ENCODE assay signal across 13 mouse cellular contexts in genomic region chr1:58993723-58994122, GRCm38 (mm10). TPM values are rescaled to one million over a fixed set of nuclear protein-coding genes. Genes with fewer than 3 reads are reported as not detected.
A peak's percentile ranks its signal among the peaks of the same experiment; 100 is the strongest.
DNase-seq lines count a peak whose midpoint lies in the region; ATAC-seq and TF ChIP-seq lines count a peak whose summit lies in the region.
"Had no signal": no experiment of that assay in that cellular context is flagged by ENCODE, and none has a peak within 500 bp of the region (broad histone marks: within the 10 kb centered on the region; RNA-seq: fewer than 3 reads in every experiment).

No protein-coding gene starts in this region.

- H3K36me3 ChIP-seq in forebrain, embryonic 14.5 days (ENCODE audit: control insufficient read depth, insufficient read depth, low read length), result peaks cover 31% of the 10 kb centered on the region
- peaks cover 16% of the 10 kb centered on the region for H3K36me3 ChIP-seq in forebrain, embryonic 12.5 days (replicated peaks)
- peaks cover 50% of the 10 kb centered on the region for H3K36me3 ChIP-seq in liver, postnatal 0 days (replicated peaks; ENCODE audit: insufficient read depth, low read length)
- peaks cover 2 to 7% of the 10 kb centered on the region in 2 experiments; a peak in 3 of 4 replicates for H3K36me3 ChIP-seq in MEL (ENCODE audit: control insufficient read depth in 1 of 2, insufficient read depth in 2 of 2, low read length in 2 of 2)

- H3K9me3 ChIP-seq in forebrain, embryonic 14.5 days (replicated peaks; ENCODE audit: control insufficient read depth, low read length), result no peaks in the 10 kb centered on the region
- H3K9me3 ChIP-seq in forebrain, embryonic 12.5 days, result no peaks in the 10 kb centered on the region
- no peaks in the 10 kb centered on the region for H3K9me3 ChIP-seq in liver, postnatal 0 days (ENCODE audit: low read length)
- H3K9me3 ChIP-seq in MEL (replicated peaks; ENCODE audit: insufficient read depth, low read length), result no peaks in the 10 kb centered on the region
- H3K9me3 ChIP-seq: embryonic facial prominence, embryonic 15.5 days; liver, embryonic 15.5 days had no signal

- H3K4me3 ChIP-seq in forebrain, embryonic 14.5 days (ENCODE audit: low read depth, low read length), result no peak overlapping the region
- H3K4me3 ChIP-seq in forebrain, embryonic 12.5 days (replicated peaks), result no peak overlapping the region
- H3K4me3 ChIP-seq in liver, postnatal 0 days (ENCODE audit: low read depth, low read length), result no peak overlapping the region
- H3K4me3 ChIP-seq in MEL (ENCODE audit: control insufficient read depth in 1 of 2, insufficient read depth in 1 of 2, low read depth in 2 of 2, low read length in 2 of 2), result no peak overlapping the region
- H3K4me3 ChIP-seq: embryonic facial prominence, embryonic 15.5 days; liver, embryonic 15.5 days had no signal

- ATAC-seq in forebrain, embryonic 14.5 days, result no peak
- ATAC-seq in forebrain, embryonic 12.5 days (ENCODE audit: low FRiP score), result no peak
- no peak for ATAC-seq in liver, postnatal 0 days
- ATAC-seq in megakaryocyte progenitor cell, adult 5-6 weeks (replicated peaks; ENCODE audit: poor library complexity), result peak; percentile 46; the same call in 1 of the 2 replicates
- ATAC-seq: activated CD4-positive, CD25-positive, alpha-beta regulatory T cell, adult 4 months had no signal

- no peak overlapping the region for H3K4me2 ChIP-seq in forebrain, embryonic 14.5 days (ENCODE audit: low read length)
- no peak overlapping the region for H3K4me2 ChIP-seq in forebrain, embryonic 12.5 days
- H3K4me2 ChIP-seq in liver, postnatal 0 days (ENCODE audit: low read depth, low read length), result no peak overlapping the region
- H3K4me2 ChIP-seq: embryonic facial prominence, embryonic 15.5 days; liver, embryonic 15.5 days had no signal

- H3K4me1 ChIP-seq in forebrain, embryonic 14.5 days (ENCODE audit: control insufficient read depth, insufficient read depth, low read length), result no peaks in the 10 kb centered on the region
- no peaks in the 10 kb centered on the region for H3K4me1 ChIP-seq in forebrain, embryonic 12.5 days
- H3K4me1 ChIP-seq in liver, postnatal 0 days (ENCODE audit: insufficient read depth), result no peaks in the 10 kb centered on the region
- H3K4me1 ChIP-seq in MEL (ENCODE audit: control insufficient read depth in 1 of 2, insufficient read depth in 2 of 2, low read length in 2 of 2), result no peaks in the 10 kb centered on the region; a peak in 1 of 4 replicates
- H3K4me1 ChIP-seq: embryonic facial prominence, embryonic 15.5 days had no signal

- TF ChIP-seq CTCF in liver, postnatal 0 days (IDR thresholded peaks at IDR 0.05; ENCODE audit: low read depth), result peak; percentile 52
- TF ChIP-seq CTCF in MEL (IDR thresholded peaks at IDR 0.05 in 2 of 3, conservative IDR thresholded peaks at IDR 0.05 in 1 of 3; ENCODE audit: control insufficient read depth in 1 of 3, insufficient read depth in 1 of 3, low read depth in 2 of 3, low read length in 3 of 3, poor library complexity in 1 of 3, severe bottlenecking in 1 of 3), result peak; percentile 7 to 38 (median 9); a peak in 3 of 6 replicates

- no peaks in the 10 kb centered on the region for H3K27me3 ChIP-seq in forebrain, embryonic 14.5 days (replicated peaks; ENCODE audit: control insufficient read depth, insufficient read depth, low read length)
- H3K27me3 ChIP-seq in forebrain, embryonic 12.5 days, result no peaks in the 10 kb centered on the region
- H3K27me3 ChIP-seq in liver, postnatal 0 days (ENCODE audit: insufficient read depth, low read length), result no peaks in the 10 kb centered on the region
- H3K27me3 ChIP-seq in MEL (ENCODE audit: control insufficient read depth in 1 of 2, insufficient read depth in 2 of 2, low read length in 2 of 2), result no peaks in the 10 kb centered on the region
- H3K27me3 ChIP-seq: embryonic facial prominence, embryonic 15.5 days; liver, embryonic 15.5 days had no signal

- H3K27ac ChIP-seq in forebrain, embryonic 14.5 days (ENCODE audit: low read depth, low read length), result no peak overlapping the region
- H3K27ac ChIP-seq in forebrain, embryonic 12.5 days, result no peak overlapping the region
- H3K27ac ChIP-seq in liver, postnatal 0 days (ENCODE audit: low read depth), result no peak overlapping the region
- H3K27ac ChIP-seq in MEL (ENCODE audit: control insufficient read depth, low read depth, low read length), result no peak overlapping the region
- H3K27ac ChIP-seq: embryonic facial prominence, embryonic 15.5 days; liver, embryonic 15.5 days had no signal

- H3K9ac ChIP-seq in forebrain, embryonic 14.5 days (ENCODE audit: low read length), result no peak overlapping the region
- no peak overlapping the region for H3K9ac ChIP-seq in forebrain, embryonic 12.5 days
- H3K9ac ChIP-seq in liver, postnatal 0 days (replicated peaks), result no peak overlapping the region
- no peak overlapping the region for H3K9ac ChIP-seq in MEL (ENCODE audit: control insufficient read depth, low read depth, low read length, poor library complexity, severe bottlenecking)
- H3K9ac ChIP-seq: embryonic facial prominence, embryonic 15.5 days; liver, embryonic 15.5 days had no signal

- no peak for TF ChIP-seq POLR2A in MEL (IDR thresholded peaks at IDR 0.05; ENCODE audit: control insufficient read depth in 1 of 2, insufficient read depth in 1 of 2, low read depth in 1 of 2, low read length in 2 of 2, poor library complexity in 1 of 2)

- no peaks in the 10 kb centered on the region for H3K79me2 ChIP-seq in MEL (ENCODE audit: control insufficient read depth, insufficient read depth, low read length, poor library complexity)

- peak; percentile 43 for DNase-seq in forebrain, embryonic 14.5 days (ENCODE audit: low spot score)
- no peak for DNase-seq in liver, postnatal 0 days
- no peak for DNase-seq in liver
- DNase-seq in MEL (ENCODE audit: low read depth, low spot score), result peak; percentile 28
- no peak for DNase-seq in heart, adult 18-20 months
- no peak for DNase-seq in ovary, adult 18-20 months (ENCODE audit: low spot score)
- DNase-seq: heart, adult 11 months; kidney, postnatal 10 days had no signal

- peak; percentile 69 for TF ChIP-seq RAD21 in MEL (IDR thresholded peaks at IDR 0.05; ENCODE audit: low read depth, low read length)

- no peak for TF ChIP-seq EP300 in liver, postnatal 0 days (IDR thresholded peaks at IDR 0.05; ENCODE audit: low read depth)
- no peak for TF ChIP-seq EP300 in MEL (IDR thresholded peaks at IDR 0.05; ENCODE audit: low read depth in 1 of 2, low read length in 2 of 2)

- WGBS in forebrain, embryonic 14.5 days, result 13% methylated on average over 1 of the region's 1 CpGs
- WGBS in forebrain, embryonic 12.5 days, result 16% methylated on average over 1 of the region's 1 CpGs
- WGBS in liver, postnatal 0 days (ENCODE audit: insufficient replicate concordance), result 62% methylated on average over 1 of the region's 1 CpGs

TF ChIP-seq in MEL, 35 proteins besides CTCF, POLR2A, EP300 and RAD21:
- TF ChIP-seq SMC3 (IDR thresholded peaks at IDR 0.05; ENCODE audit: low read depth, low read length), result peak; percentile 64
- peak; percentile 57; the same call in 1 of the 2 replicates for TF ChIP-seq ZC3H11A (IDR thresholded peaks at IDR 0.05; ENCODE audit: low read depth, low read length)
- TF ChIP-seq ZMIZ1 (IDR thresholded peaks at IDR 0.05; ENCODE audit: low read depth, low read length), result no peak

RNA-seq across cellular contexts. Expression of gene Stradb, which starts 20.4 kb away (rescaled TPM):
- polyA plus RNA-seq in forebrain, embryonic 14.5 days (2014; fragmentation: Nextera tagmentation; extraction: Ambion mirVana), result 96.7 and 107 TPM in 2 replicates
- polyA plus RNA-seq in forebrain, embryonic 12.5 days (2016; fragmentation: Nextera tagmentation; extraction: Ambion mirVana), result 40.2 and 41.1 TPM in 2 replicates
- 29.1 and 30.5 TPM in 2 replicates for polyA plus RNA-seq in liver, postnatal 0 days (2015; fragmentation: Nextera tagmentation; extraction: Ambion mirVana)
- 3.8 and 4.2 TPM in 2 replicates for total RNA-seq in MEL (2012; rRNA removed)
- 10 to 100 TPM in 1 of 2 experiments, not detected in 1; 11.1 TPM for polyA plus RNA-seq in MEL (2012; ENCODE audit: insufficient read depth in 1 of 2, insufficient read length in 2 of 2, low read depth in 1 of 2, low replicate concordance in 2 of 2, missing spikeins in 1 of 2)
- 21.9 and 24.9 TPM in 2 replicates for total RNA-seq in megakaryocyte progenitor cell, adult 5-6 weeks (2015)
- 9.5 and 9.9 TPM in 2 replicates for total RNA-seq in megakaryocyte progenitor cell, adult 5-6 weeks (2017)
- 10 to 100 TPM; 63.9 to 85.2 TPM for total RNA-seq in heart, adult 18-20 months (2021)

RNA-seq across cellular contexts. Expression of gene Trak2, which starts 20.5 kb away (rescaled TPM):
- 17.9 and 20.9 TPM in 2 replicates for polyA plus RNA-seq in forebrain, embryonic 14.5 days (2014; fragmentation: Nextera tagmentation; extraction: Ambion mirVana)
- 17.7 and 18.3 TPM in 2 replicates for polyA plus RNA-seq in forebrain, embryonic 12.5 days (2016; fragmentation: Nextera tagmentation; extraction: Ambion mirVana)
- polyA plus RNA-seq in liver, postnatal 0 days (2015; fragmentation: Nextera tagmentation; extraction: Ambion mirVana), result 17.7 and 22.8 TPM in 2 replicates
- total RNA-seq in MEL (2012; rRNA removed), result 10.2 and 11.4 TPM in 2 replicates
- 100 to 1,000 TPM in 1 of 2 experiments, 10 to 100 TPM in 1; 15.5 to 107 TPM for polyA plus RNA-seq in MEL (2012; ENCODE audit: insufficient read depth in 1 of 2, insufficient read length in 2 of 2, low read depth in 1 of 2, low replicate concordance in 2 of 2, missing spikeins in 1 of 2)
- total RNA-seq in megakaryocyte progenitor cell, adult 5-6 weeks (2015), result 27.4 and 32.9 TPM in 2 replicates
- 21.4 and 23.4 TPM in 2 replicates for total RNA-seq in megakaryocyte progenitor cell, adult 5-6 weeks (2017)
- 100 to 1,000 TPM; 187 to 225 TPM for total RNA-seq in heart, adult 18-20 months (2021)

Comparison
In these comparisons a context has a peak if more than half of its experiments do, and no peak if none do; other contexts are left out.
1. DNase-seq: peak in forebrain, embryonic 14.5 days (single experiment) and MEL (single experiment); none in liver, postnatal 0 days (single experiment), liver (single experiment), heart, adult 18-20 months (0 of 2) and ovary, adult 18-20 months (single experiment).